Mouse (Mus musculus) intestine, embryonic 14.5 days (tissue): ENCODE data around the gene Gm37240. TPM values are rescaled to one million over a fixed set of nuclear protein-coding genes. Genes with fewer than 3 reads are reported as not detected.
A peak's percentile ranks its signal among the peaks of the same experiment; 100 is the strongest.

Experiments used
- ATAC-seq: fragments of 200-750 bp; cut with Nextera tagmentation; replicated peaks from 2 replicates; pipeline ENCODE4 v1.8.0; 2017; ENCODE audit warnings: low read depth, moderate number of reproducible peaks, moderate TSS enrichment, moderate library complexity; ENCODE audit not compliant: low FRiP score, low TSS enrichment
- DNase-seq: peaks from one replicate; pipeline ENCODE4 v3.0.0-alpha.2; 2018; ENCODE audit warnings: low spot score
- H3K27ac ChIP-seq: fragments of 300-500 bp; sonication (generic); 2 replicates; pipeline ENCODE4 v1.5.1; 2014; ENCODE audit warnings: low read depth, mild to moderate bottlenecking, control low read depth
- H3K27me3 ChIP-seq: fragments of 300-500 bp; sonication (generic); replicated peaks from 2 replicates; pipeline ENCODE4 v1.6.1; 2014; ENCODE audit warnings: low read length, control low read depth; ENCODE audit not compliant: control insufficient read depth, insufficient read depth
- H3K36me3 ChIP-seq: fragments of 300-500 bp; sonication (generic); 2 replicates; pipeline ENCODE4 v1.6.1; 2014; ENCODE audit warnings: low read length, control low read depth; ENCODE audit not compliant: control insufficient read depth, insufficient read depth
- H3K4me1 ChIP-seq: fragments of 300-500 bp; sonication (generic); replicated peaks from 2 replicates; pipeline ENCODE4 v1.6.1; 2014; ENCODE audit warnings: low read length, control low read depth, mixed read lengths; ENCODE audit not compliant: control insufficient read depth, insufficient read depth
- H3K4me2 ChIP-seq: fragments of 300-500 bp; sonication (generic); 2 replicates; pipeline ENCODE4 v1.6.1; 2014; ENCODE audit warnings: low read length
- H3K4me3 ChIP-seq: fragments of 300-500 bp; sonication (generic); 2 replicates; pipeline ENCODE4 v1.5.1; 2014; ENCODE audit warnings: low read depth, low read length, control low read depth, mixed read lengths
- H3K9ac ChIP-seq: fragments of 300-500 bp; sonication (generic); 2 replicates; pipeline ENCODE4 v1.6.1; 2014; ENCODE audit warnings: mild to moderate bottlenecking, low read length
- H3K9me3 ChIP-seq: fragments of 300-500 bp; sonication (generic); 2 replicates; pipeline ENCODE4 v1.6.1; 2016; ENCODE audit warnings: low read length, control low read depth; ENCODE audit not compliant: control insufficient read depth
- WGBS: fragments of 180-500 bp; shearing (Covaris S2); extraction: QIAGEN DNeasy Blood & Tissue Kit; methylation state at CpG from one replicate; pipeline ENCODE4 v1.1.7; 2014; 5-methylcytosine and 5-hydroxymethylcytosine counted together
- polyA plus RNA-seq: library from polyadenylated mRNA; unstranded; fragments of >200 nt; fragmentation: Nextera tagmentation; extraction: Ambion mirVana; gene quantifications from 2 replicates; pipeline ENCODE4 v1.2.1, GENCODE M21; 2014

Gene Gm37240
- polyA plus RNA-seq, 1 experiment from 2014 or later, result 5.3 TPM

GRCm38 (mm10) chr3:85271491-85271890 lies 615.8 kb downstream of the Gm37240 start:
- H3K36me3 ChIP-seq, result no peaks in the 10 kb centered on the region
- no peaks in the 10 kb centered on the region for H3K27me3 ChIP-seq
- 82% methylated on average over 2 of the region's 2 CpGs for WGBS
- ATAC-seq (no peak), DNase-seq (no peak)
- no peaks in the 10 kb centered on the region for H3K9me3 ChIP-seq
- H3K27ac ChIP-seq, result no peak overlapping the region
- no peak overlapping the region for H3K4me3 ChIP-seq
- H3K9ac ChIP-seq, result no peak overlapping the region
- no peak overlapping the region for H3K4me2 ChIP-seq
- no peaks in the 10 kb centered on the region for H3K4me1 ChIP-seq

- H3K4me3 ChIP-seq, result no peak overlapping the region
- 71% methylated on average over 2 of the region's 2 CpGs for WGBS
Observed at GRCm38 (mm10) chr3:85264963-85265362, 622.4 kb downstream of the Gm37240 start.

GRCm38 (mm10) chr3:85264546-85264945 lies 622.8 kb downstream of the Gm37240 start:
- no peaks in the 10 kb centered on the region for H3K36me3 ChIP-seq
- no peak overlapping the region for H3K4me3 ChIP-seq
- no peak for ATAC-seq
- no peak overlapping the region for H3K9ac ChIP-seq
- no peaks in the 10 kb centered on the region for H3K4me1 ChIP-seq
- H3K27me3 ChIP-seq, result no peaks in the 10 kb centered on the region
- H3K27ac ChIP-seq, result no peak overlapping the region
- H3K9me3 ChIP-seq, result no peaks in the 10 kb centered on the region
- no peak for DNase-seq
- 48% methylated on average over 6 of the region's 6 CpGs for WGBS
- no peak overlapping the region for H3K4me2 ChIP-seq

More at GRCm38 (mm10) chr3:85264963-85265362, 622.4 kb downstream of the Gm37240 start:
- Histone ChIP-seq H3K27me3 (no peaks in the 10 kb centered on the region), H3K9me3 (no peaks in the 10 kb centered on the region), H3K36me3 (no peaks in the 10 kb centered on the region), H3K4me1 (no peaks in the 10 kb centered on the region), H3K4me2 (no peak overlapping the region), H3K27ac (no peak overlapping the region), H3K9ac (no peak overlapping the region)
- ATAC-seq (no peak), DNase-seq (no peak)

GRCm38 (mm10) chr3:85254526-85254925 lies 632.8 kb downstream of the Gm37240 start:
- DNase-seq (no peak), ATAC-seq (no peak)
- H3K27ac ChIP-seq, result no peak overlapping the region
- no peaks in the 10 kb centered on the region for H3K9me3 ChIP-seq
- no peaks in the 10 kb centered on the region for H3K27me3 ChIP-seq
- H3K4me2 ChIP-seq, result no peak overlapping the region
- WGBS, result 91% methylated on average over 5 of the region's 5 CpGs
- H3K4me3 ChIP-seq, result no peak overlapping the region
- no peaks in the 10 kb centered on the region for H3K4me1 ChIP-seq
- H3K36me3 ChIP-seq, result no peaks in the 10 kb centered on the region
- no peak overlapping the region for H3K9ac ChIP-seq

- ATAC-seq, result no peak
- H3K27me3 ChIP-seq, result no peaks in the 10 kb centered on the region
- DNase-seq, result no peak
- no peaks in the 10 kb centered on the region for H3K4me1 ChIP-seq
- no peaks in the 10 kb centered on the region for H3K9me3 ChIP-seq
- no peak overlapping the region for H3K4me2 ChIP-seq
- H3K36me3 ChIP-seq, result no peaks in the 10 kb centered on the region
- no peak overlapping the region for H3K9ac ChIP-seq
- WGBS, result 77% methylated on average over 6 of the region's 6 CpGs
- H3K4me3 ChIP-seq, result no peak overlapping the region
- H3K27ac ChIP-seq, result no peak overlapping the region
Observed at GRCm38 (mm10) chr3:85251631-85252030, 635.7 kb downstream of the Gm37240 start.

- no peaks in the 10 kb centered on the region for H3K9me3 ChIP-seq
- H3K36me3 ChIP-seq, result no peaks in the 10 kb centered on the region
- H3K4me2 ChIP-seq, result no peak overlapping the region
- no peak overlapping the region for H3K4me3 ChIP-seq
- H3K4me1 ChIP-seq, result no peaks in the 10 kb centered on the region
- H3K27me3 ChIP-seq, result no peaks in the 10 kb centered on the region
- 61% methylated on average over 3 of the region's 3 CpGs for WGBS
- 0 out of 2 replicates have a peak, but pooled peaks have one; percentile 60 for ATAC-seq
- no peak for DNase-seq
- H3K27ac ChIP-seq, result no peak overlapping the region
- no peak overlapping the region for H3K9ac ChIP-seq
Observed at GRCm38 (mm10) chr3:85246131-85246530, 641.2 kb downstream of the Gm37240 start.

- 65% methylated on average over 3 of the region's 3 CpGs for WGBS
- H3K27me3 ChIP-seq, result no peaks in the 10 kb centered on the region
- H3K36me3 ChIP-seq, result no peaks in the 10 kb centered on the region
- peak; percentile 38 for DNase-seq
- no peaks in the 10 kb centered on the region for H3K4me1 ChIP-seq
- H3K4me3 ChIP-seq, result no peak overlapping the region
- no peak overlapping the region for H3K4me2 ChIP-seq
- ATAC-seq, result no peak
- H3K27ac ChIP-seq, result no peak overlapping the region
- no peaks in the 10 kb centered on the region for H3K9me3 ChIP-seq
- H3K9ac ChIP-seq, result no peak overlapping the region
Observed at GRCm38 (mm10) chr3:85236546-85236945, 650.8 kb downstream of the Gm37240 start.

GRCm38 (mm10) chr3:85232846-85233245 lies 654.5 kb downstream of the Gm37240 start:
- H3K36me3 ChIP-seq, result no peaks in the 10 kb centered on the region
- no peaks in the 10 kb centered on the region for H3K27me3 ChIP-seq
- no peaks in the 10 kb centered on the region for H3K9me3 ChIP-seq
- no peaks in the 10 kb centered on the region for H3K4me1 ChIP-seq
- no peak overlapping the region for H3K9ac ChIP-seq
- no peak for DNase-seq
- H3K4me3 ChIP-seq, result no peak overlapping the region
- H3K4me2 ChIP-seq, result no peak overlapping the region
- 53% methylated on average over 6 of the region's 6 CpGs for WGBS
- no peak for ATAC-seq
- H3K27ac ChIP-seq, result no peak overlapping the region

GRCm38 (mm10) chr3:85222046-85222445 lies 665.3 kb downstream of the Gm37240 start:
- Histone ChIP-seq H3K27me3 (no peaks in the 10 kb centered on the region), H3K27ac (no peak overlapping the region), H3K9me3 (no peaks in the 10 kb centered on the region), H3K4me2 (no peak overlapping the region), H3K36me3 (no peaks in the 10 kb centered on the region), H3K9ac (no peak overlapping the region), H3K4me1 (no peaks in the 10 kb centered on the region), H3K4me3 (no peak overlapping the region)
- ATAC-seq, result no peak
- no peak for DNase-seq
- 65% methylated on average over 5 of the region's 5 CpGs for WGBS
